Mouse (Mus musculus) embryonic facial prominence, embryonic 12.5 days (tissue): Measurements from ENCODE around the gene Fbxo47. TPM values are rescaled to one million over a fixed set of nuclear protein-coding genes. Genes with fewer than 3 reads are reported as not detected.

Experiments
- ATAC-seq: fragments of 200-750 bp; cut with Nextera tagmentation; 2 replicates; pipeline ENCODE4 v1.8.0; 2017; ENCODE audit not compliant: insufficient number of reproducible peaks, insufficient read depth, low FRiP score, low TSS enrichment
- H3K27ac ChIP-seq: fragments of 300-500 bp; sonication (generic); 2 replicates; pipeline ENCODE4 v1.5.1; 2016; ENCODE audit warnings: mild to moderate bottlenecking
- H3K27me3 ChIP-seq: fragments of 300-500 bp; sonication (generic); 2 replicates; pipeline ENCODE4 v1.6.1; 2016; ENCODE audit warnings: mild to moderate bottlenecking, moderate library complexity
- H3K36me3 ChIP-seq: fragments of 300-500 bp; sonication (generic); 2 replicates; pipeline ENCODE4 v1.6.1; 2016; ENCODE audit warnings: mild to moderate bottlenecking
- H3K4me1 ChIP-seq: fragments of 300-500 bp; sonication (generic); 2 replicates; pipeline ENCODE4 v1.6.1; 2016
- H3K4me2 ChIP-seq: fragments of 300-500 bp; sonication (generic); replicated peaks from 2 replicates; pipeline ENCODE4 v1.6.1; 2016; ENCODE audit warnings: mild to moderate bottlenecking, moderate library complexity
- H3K4me3 ChIP-seq: fragments of 300-500 bp; sonication (generic); 2 replicates; pipeline ENCODE4 v1.5.1; 2016; ENCODE audit warnings: mild to moderate bottlenecking
- H3K9ac ChIP-seq: fragments of 300-500 bp; sonication (generic); 2 replicates; pipeline ENCODE4 v1.6.1; 2016; ENCODE audit warnings: mild to moderate bottlenecking, moderate library complexity
- H3K9me3 ChIP-seq: fragments of 300-500 bp; sonication (generic); 2 replicates; pipeline ENCODE4 v1.6.1; 2016; ENCODE audit warnings: mild to moderate bottlenecking, moderate library complexity
- WGBS: fragments of 180-500 bp; shearing (Covaris S2); methylation state at CpG from one replicate; pipeline ENCODE4 v1.1.7; 2016; 5-methylcytosine and 5-hydroxymethylcytosine counted together
- polyA plus RNA-seq: library from polyadenylated mRNA; unstranded; fragments of >200 nt; fragmentation: Nextera tagmentation; extraction: Ambion mirVana; gene quantifications from 2 replicates; pipeline ENCODE4 v1.2.1, GENCODE M21; 2016

The Fbxo47 gene
- polyA plus RNA-seq, 1 experiment from 2014 or later = 0.51 TPM

DNA sequence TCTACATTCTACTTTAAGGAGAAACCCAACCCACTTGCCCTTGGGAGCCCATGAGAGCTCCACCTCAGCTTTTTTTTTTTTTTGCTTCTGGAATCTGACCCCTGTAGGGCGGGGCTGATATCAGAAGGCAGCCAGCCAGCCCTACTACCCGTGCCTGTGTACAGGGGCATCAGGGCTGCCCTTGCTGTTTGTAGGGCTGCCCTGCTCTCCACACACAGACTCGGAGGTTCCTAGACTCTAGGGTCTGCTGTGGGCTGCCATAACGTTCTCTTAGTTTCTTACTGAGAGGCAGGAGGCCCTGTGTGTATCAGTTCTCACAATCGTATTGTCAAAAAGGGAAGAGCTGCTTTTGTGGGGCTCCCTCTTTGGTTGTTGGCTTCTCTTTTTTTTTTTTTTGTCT is 66.6 kb downstream of the Fbxo47 start:
- Histone ChIP-seq H3K27ac (0 out of 2 replicates have a peak overlapping the region, but pooled peaks have one; percentile 74), H3K4me2 (0 out of 2 replicates have a peak overlapping the region, but pooled peaks have one; percentile 22), H3K9me3 (no peaks in the 10 kb centered on the region), H3K4me1 (peaks cover 65% of the 10 kb centered on the region), H3K4me3 (no peak overlapping the region), H3K27me3 (no peaks in the 10 kb centered on the region), H3K9ac (no peak overlapping the region), H3K36me3 (peaks cover 61% of the 10 kb centered on the region)
- no peak for ATAC-seq
- 16% methylated on average over 5 of the region's 5 CpGs for WGBS

DNA sequence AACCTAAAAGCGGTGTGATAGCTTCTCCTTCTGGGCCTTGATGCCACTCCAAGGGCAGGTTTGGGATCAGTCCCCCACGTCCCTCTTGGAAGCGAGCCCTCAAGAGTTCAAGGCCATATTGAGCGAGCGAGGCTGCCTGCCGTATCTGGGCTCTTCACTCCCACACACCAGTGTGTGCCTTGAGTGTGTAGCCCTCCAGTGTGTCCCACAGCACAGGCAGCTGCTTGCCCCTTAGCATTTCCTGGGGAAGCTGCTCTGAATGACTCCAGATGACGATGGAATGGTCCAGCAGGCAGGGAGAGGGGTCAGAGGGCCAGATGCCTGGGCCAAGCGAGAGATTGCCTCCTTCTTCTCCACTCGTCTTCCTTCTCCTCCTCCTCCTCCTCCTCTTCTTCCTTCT is 67.0 kb downstream of the Fbxo47 start:
- ATAC-seq = no peak
- Histone ChIP-seq H3K27ac (peak overlapping the region; percentile 46), H3K4me3 (no peak overlapping the region), H3K27me3 (no peaks in the 10 kb centered on the region), H3K9ac (no peak overlapping the region), H3K9me3 (no peaks in the 10 kb centered on the region), H3K36me3 (peaks cover 61% of the 10 kb centered on the region), H3K4me2 (0 out of 2 replicates have a peak overlapping the region, but pooled peaks have one; percentile 22), H3K4me1 (peaks cover 70% of the 10 kb centered on the region)
- 28% methylated on average over 9 of the region's 9 CpGs for WGBS

DNA sequence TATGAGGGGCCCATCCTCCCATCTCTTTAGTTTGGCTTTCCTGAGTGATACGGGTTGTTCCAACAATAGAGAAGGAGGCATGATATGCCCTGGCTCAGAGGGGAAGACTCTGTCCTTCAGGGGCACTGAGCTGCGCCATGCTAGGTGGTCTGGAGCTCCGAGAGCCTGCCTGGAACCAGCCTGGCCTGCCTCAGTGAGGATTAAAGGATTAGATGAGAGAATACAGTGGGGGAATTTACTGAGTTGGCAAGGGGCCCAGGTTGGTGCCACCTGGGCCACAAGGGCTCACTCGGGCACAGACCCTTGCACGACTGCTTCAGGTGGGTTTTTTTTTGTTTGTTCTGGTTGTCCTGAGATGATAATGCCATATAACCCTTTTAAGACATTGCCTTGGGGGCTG is 67.8 kb downstream of the Fbxo47 start:
- Histone ChIP-seq H3K9ac (no peak overlapping the region), H3K9me3 (no peaks in the 10 kb centered on the region), H3K4me3 (no peak overlapping the region), H3K4me2 (no peak overlapping the region), H3K4me1 (peaks cover 77% of the 10 kb centered on the region), H3K27me3 (no peaks in the 10 kb centered on the region), H3K27ac (peak overlapping the region; percentile 46; the same call in 1 of the 2 replicates), H3K36me3 (peaks cover 57% of the 10 kb centered on the region)
- no peak for ATAC-seq
- WGBS = 58% methylated on average over 5 of the region's 5 CpGs

DNA sequence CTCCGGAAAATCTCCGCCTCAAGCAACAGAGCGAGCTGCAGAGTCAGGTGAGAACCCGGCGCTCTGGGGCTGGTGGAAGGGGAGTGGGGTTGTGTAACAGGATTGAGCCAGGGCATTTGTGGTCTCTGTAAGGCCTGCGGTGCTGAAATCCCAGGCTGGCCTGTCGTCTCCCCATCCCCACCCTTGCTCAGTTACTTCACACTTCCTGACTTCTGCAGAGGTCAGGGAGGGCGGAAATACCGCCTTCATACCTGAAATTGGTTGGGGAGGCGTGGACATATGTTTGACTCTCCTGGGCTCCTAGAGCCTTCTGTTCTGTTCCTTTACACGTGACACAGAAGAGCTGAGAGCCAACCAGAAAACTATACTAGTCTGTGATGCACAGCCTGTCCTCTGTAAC is 68.2 kb downstream of the Fbxo47 start:
- no peak overlapping the region for H3K4me3 ChIP-seq
- H3K4me2 ChIP-seq = no peak overlapping the region
- H3K27me3 ChIP-seq = no peaks in the 10 kb centered on the region
- no peak overlapping the region for H3K9ac ChIP-seq
- 60% methylated on average over 11 of the region's 11 CpGs for WGBS
- H3K27ac ChIP-seq = peak overlapping the region; percentile 46
- peaks cover 81% of the 10 kb centered on the region for H3K4me1 ChIP-seq
- no peak for ATAC-seq
- H3K9me3 ChIP-seq = no peaks in the 10 kb centered on the region
- H3K36me3 ChIP-seq = peaks cover 54% of the 10 kb centered on the region

DNA sequence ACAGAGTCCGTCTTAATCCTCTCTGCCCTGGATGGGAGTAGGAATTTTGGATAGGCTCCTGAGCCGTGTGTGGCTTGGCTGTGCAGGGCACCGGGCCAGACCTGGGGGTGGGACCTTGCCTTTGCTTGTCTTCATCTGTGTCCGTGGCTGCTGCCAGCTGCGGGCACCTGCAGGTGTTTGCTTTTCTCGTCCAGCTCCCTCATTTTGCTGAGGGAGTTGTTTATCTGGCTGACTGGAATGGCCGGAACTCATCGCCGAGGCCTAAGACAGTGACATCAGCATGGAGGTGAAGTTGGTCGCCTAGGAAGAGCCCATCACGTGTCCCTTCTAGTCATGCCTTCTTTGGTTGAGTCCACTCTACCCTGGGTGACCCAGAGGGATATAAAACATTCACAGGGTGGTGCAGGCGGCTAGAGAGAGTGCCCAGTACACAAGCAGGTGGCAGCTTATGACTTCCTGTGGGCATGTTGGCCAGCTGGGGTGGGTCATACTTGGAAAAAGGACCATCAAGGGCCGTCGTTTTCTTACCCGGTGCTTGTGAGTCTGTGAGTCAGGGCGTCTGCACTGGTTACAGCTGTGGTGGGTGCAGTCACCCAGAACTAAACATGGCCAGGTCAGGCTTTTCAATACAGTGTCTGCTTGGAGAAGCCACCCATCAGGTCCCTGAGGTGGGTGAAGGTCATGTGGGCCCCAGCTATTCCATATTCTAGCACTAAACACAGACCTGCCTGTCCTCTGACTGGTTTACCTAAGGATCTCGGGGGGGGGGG is 70.0 kb downstream of the Fbxo47 start:
- Histone ChIP-seq H3K27ac (no peak overlapping the region), H3K27me3 (no peaks in the 10 kb centered on the region), H3K4me2 (no peak overlapping the region), H3K4me3 (no peak overlapping the region), H3K4me1 (peaks cover 93% of the 10 kb centered on the region), H3K36me3 (peaks cover 46% of the 10 kb centered on the region), H3K9ac (no peak overlapping the region), H3K9me3 (no peaks in the 10 kb centered on the region)
- WGBS = 87% methylated on average over 17 of the region's 17 CpGs
- ATAC-seq = no peak

DNA sequence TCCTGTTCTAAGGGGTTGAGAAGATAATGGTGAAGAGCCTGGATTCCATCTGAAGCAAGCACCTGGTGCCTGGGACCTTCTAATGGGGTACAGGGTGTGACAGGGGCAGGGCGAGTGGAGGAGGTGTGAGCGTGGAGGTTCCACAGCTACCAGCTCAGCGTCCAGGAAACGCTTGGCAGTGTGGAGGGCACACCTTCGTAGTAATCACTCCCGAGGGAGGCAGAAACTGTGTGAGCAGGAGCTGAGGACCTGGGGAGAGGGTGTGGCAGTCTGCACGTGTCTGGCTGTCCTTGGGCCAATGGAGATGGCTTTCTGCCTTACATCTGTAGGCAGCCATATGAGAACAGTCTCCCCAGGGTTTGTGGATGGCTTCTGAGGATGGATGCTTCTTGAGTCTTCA is 70.9 kb downstream of the Fbxo47 start:
- Histone ChIP-seq H3K9ac (no peak overlapping the region), H3K27me3 (no peaks in the 10 kb centered on the region), H3K4me3 (no peak overlapping the region), H3K27ac (peak overlapping the region; percentile 67; the same call in 1 of the 2 replicates), H3K4me1 (peaks cover 93% of the 10 kb centered on the region), H3K36me3 (peaks cover 49% of the 10 kb centered on the region), H3K9me3 (no peaks in the 10 kb centered on the region), H3K4me2 (no peak overlapping the region)
- WGBS = 53% methylated on average over 7 of the region's 7 CpGs
- ATAC-seq = no peak

DNA sequence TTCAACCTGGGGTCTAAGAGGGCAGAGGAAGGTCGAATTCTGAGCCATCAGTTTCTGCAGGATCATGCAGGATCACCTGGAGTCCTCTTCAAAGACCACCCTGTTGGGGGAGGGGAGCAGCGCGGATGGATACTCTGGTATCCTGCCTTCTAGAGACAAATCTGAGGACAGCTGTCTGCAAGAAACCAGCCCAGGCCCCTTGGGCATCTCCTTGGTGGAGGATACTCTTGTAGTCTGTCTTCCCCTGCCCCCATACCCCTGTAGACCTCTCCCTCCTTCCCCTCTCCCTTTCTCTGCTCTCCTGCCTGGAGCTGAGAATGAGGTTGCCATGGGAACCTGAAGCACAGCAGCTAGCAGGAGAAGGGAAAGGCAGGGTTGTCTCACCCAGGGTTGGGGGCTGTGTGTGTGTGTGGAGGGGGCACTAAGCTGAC is 71.4 kb downstream of the Fbxo47 start:
- Histone ChIP-seq H3K4me1 (peaks cover 95% of the 10 kb centered on the region), H3K9me3 (no peaks in the 10 kb centered on the region), H3K27ac (peak overlapping the region; percentile 67), H3K9ac (peak overlapping the region; percentile 29; the same call in 1 of the 2 replicates), H3K4me3 (0 out of 2 replicates have a peak overlapping the region, but pooled peaks have one; percentile 6), H3K36me3 (peaks cover 51% of the 10 kb centered on the region), H3K27me3 (no peaks in the 10 kb centered on the region), H3K4me2 (peak overlapping the region; percentile 16; the same call in 1 of the 2 replicates)
- WGBS = 21% methylated on average over 3 of the region's 3 CpGs
- peak; percentile 37; the same call in 1 of the 2 replicates for ATAC-seq

DNA sequence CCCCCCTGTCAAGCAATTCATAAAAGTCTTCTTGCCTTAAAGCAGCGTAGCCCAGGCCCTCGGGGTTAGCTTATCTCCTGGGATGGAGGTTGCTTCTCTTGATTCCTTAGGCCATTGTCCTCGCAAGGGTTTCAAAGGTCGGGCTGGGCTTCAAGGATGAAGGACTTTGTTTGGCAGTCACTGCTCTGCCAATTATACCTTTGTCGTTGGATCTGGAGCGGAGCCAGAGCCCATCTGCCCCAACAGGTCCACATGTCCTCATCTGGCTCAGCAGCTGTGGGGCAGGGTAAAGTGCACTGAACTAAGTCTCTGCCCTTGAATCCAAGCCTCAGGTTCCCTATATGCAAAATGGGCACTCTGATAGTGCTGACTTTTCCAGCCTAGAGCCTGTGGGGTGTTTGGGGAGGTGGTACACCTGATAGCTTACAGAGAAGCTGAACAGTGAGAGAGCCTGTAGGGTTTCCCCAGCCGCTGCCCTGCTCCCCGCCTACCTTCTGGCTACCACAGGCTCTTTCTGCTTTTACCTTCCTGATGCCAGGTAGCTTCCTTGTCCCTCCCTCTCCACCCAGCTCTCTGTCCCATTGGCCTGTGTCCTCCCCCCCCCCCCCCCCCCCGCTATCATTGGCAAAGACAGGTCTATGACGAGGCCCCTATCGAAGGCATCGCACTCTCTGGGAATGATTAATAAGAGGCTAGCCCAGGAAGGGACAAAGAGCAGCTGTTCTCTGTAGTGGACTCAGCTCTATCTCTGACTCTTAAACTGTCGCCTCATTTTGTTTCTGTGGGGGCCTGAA is 72.2 kb downstream of the Fbxo47 start:
- H3K4me1 ChIP-seq = peaks cover 94% of the 10 kb centered on the region
- H3K9me3 ChIP-seq = no peaks in the 10 kb centered on the region
- H3K27ac ChIP-seq = peak overlapping the region; percentile 67
- H3K4me2 ChIP-seq = no peak overlapping the region
- no peak for ATAC-seq
- 32% methylated on average over 12 of the region's 13 CpGs for WGBS
- peaks cover 54% of the 10 kb centered on the region for H3K36me3 ChIP-seq
- peak overlapping the region; percentile 29; the same call in 1 of the 2 replicates for H3K9ac ChIP-seq
- H3K4me3 ChIP-seq = no peak overlapping the region
- no peaks in the 10 kb centered on the region for H3K27me3 ChIP-seq

DNA sequence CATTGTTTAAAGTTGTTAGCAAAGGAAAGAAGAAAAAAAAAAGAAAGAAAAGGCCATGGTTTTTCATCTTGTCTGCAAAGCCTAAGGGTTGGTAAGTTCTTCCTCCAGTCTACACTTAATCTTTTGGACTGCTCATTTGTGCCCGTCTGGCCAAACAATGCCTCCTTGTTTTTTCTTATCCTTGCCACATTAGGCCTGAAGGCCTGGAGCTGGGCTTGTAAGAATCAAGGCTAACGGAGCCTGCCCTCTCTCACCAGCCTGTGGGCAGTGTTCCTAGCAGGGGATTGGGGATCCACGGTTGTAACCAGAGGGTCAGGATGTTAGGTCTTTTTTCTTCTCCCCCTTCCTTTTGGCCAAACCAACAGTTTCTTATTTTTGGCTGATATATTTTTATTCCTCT is 73.0 kb downstream of the Fbxo47 start:
- Histone ChIP-seq H3K36me3 (peaks cover 49% of the 10 kb centered on the region), H3K9me3 (no peaks in the 10 kb centered on the region), H3K9ac (no peak overlapping the region), H3K4me3 (no peak overlapping the region), H3K27ac (no peak overlapping the region), H3K4me2 (no peak overlapping the region), H3K27me3 (no peaks in the 10 kb centered on the region), H3K4me1 (peaks cover 94% of the 10 kb centered on the region)
- ATAC-seq = no peak
- WGBS = 19% methylated on average over 3 of the region's 3 CpGs

DNA sequence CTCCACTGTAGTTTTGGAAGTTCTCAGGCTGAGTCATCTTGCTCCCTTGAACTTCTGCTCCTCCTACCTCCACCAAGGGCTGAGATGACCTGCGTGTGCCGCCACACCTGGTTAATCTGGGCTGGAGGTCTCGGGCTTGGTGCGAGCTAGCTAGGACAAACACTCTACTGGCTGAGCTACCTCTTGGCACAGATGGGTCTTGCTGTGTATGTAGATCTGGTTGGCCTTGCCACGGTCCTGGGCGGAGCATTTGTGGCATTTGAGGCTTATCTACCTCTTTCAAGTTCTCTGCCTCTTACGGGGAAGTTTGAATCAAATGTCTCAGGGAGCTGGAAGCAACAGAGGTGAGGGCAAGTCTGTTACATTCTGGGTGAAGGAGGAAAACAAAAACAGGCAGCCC is 73.6 kb downstream of the Fbxo47 start:
- Histone ChIP-seq H3K27ac (peak overlapping the region; percentile 8; the same call in 1 of the 2 replicates), H3K36me3 (peaks cover 43% of the 10 kb centered on the region)
- 65% methylated on average over 7 of the region's 7 CpGs for WGBS

DNA sequence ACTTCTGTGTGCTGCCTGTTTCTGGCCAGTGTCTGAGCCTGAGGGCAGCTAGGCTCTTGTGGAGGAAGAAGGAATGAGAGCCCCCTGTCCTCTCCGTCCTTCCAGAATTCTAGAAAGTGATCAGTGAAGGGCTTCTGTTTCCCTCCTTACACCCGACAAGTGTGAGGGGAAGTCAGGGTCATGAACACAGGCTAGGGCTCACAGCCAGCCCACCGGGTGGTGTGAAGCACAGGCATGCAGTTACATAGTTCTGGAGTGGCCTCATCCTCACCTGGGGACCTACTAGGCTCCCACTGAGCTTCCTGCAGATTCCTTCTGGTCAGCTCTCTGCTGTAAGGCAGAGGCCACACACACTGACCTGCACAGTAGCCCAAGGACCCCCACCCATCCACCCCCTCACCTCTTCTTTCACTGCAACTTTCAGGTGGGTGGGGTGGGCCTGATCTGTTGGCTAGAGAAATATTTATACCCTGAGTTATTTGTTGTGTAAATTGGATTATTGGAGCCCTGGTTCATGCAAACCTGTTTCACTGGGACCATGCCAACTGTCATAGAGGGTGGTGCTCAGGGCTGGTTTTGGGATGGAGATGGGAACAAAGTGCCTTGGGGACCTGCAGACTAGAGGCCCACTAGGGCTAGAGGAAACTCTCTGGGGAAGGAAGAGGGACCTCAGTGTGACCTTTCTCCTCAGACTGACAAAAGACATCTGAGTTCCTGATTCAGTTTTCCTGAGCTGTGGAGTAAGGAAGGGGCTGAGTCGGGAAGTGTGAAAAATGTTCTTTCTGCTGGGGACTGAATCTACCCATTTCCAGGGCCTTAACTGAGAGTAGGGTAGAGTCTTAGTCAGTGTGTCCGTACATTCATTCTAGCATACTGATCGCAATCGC is 74.5 kb downstream of the Fbxo47 start:
- peaks cover 34% of the 10 kb centered on the region for H3K36me3 ChIP-seq
- H3K9ac ChIP-seq = no peak overlapping the region
- H3K4me2 ChIP-seq = no peak overlapping the region
- peak overlapping the region; percentile 65 for H3K27ac ChIP-seq
- H3K27me3 ChIP-seq = no peaks in the 10 kb centered on the region
- H3K4me1 ChIP-seq = peaks cover 95% of the 10 kb centered on the region
- no peak for ATAC-seq
- WGBS = 53% methylated on average over 7 of the region's 7 CpGs
- H3K4me3 ChIP-seq = no peak overlapping the region
- H3K9me3 ChIP-seq = no peaks in the 10 kb centered on the region

More for the DNA sequence above, 73.6 kb downstream of the Fbxo47 start:
- no peak for ATAC-seq
- H3K9me3 ChIP-seq = no peaks in the 10 kb centered on the region
- peaks cover 94% of the 10 kb centered on the region for H3K4me1 ChIP-seq
- H3K4me3 ChIP-seq = no peak overlapping the region
- H3K9ac ChIP-seq = no peak overlapping the region
- H3K27me3 ChIP-seq = no peaks in the 10 kb centered on the region
- H3K4me2 ChIP-seq = no peak overlapping the region
